Mouse (Mus musculus): ENCODE measurements at regions not wholly inside any gene's neighbourhood (a gene's known extent, or its start where the extent isn't known, plus 50 kb on each side); places are given as distances from the start of the nearest gene placed in this dataset.

DNA sequence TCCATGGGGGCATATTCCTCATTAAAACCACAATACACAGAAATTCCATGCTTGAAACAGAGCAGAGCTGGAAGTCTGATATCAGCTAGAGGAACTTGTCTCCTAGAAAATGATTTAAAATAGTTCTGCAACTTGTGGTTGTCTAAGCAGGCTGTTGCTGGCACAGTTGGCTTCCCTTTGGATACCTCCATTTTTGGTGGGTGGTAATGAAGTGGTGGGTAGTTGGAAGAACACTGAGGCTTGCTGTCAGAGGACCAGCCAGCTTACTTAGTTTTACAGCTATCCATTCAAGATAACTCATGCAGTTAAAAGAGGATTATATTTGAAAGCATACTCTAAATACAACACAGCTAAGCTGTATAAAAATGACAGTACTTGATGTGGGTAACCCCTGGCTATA is 385.6 kb downstream of the Prdm13 start:
- no peak for DNase-seq (ENCODE audit: low spot score)
- H3K4me3 ChIP-seq (ENCODE audit: low read depth, low read length): no peak overlapping the region
- no peak overlapping the region for H3K27ac ChIP-seq (ENCODE audit: low read depth, low read length)
- H3K9ac ChIP-seq (ENCODE audit: low read depth, low read length): no peak overlapping the region
- no peaks in the 10 kb centered on the region for H3K9me3 ChIP-seq (ENCODE audit: control insufficient read depth, low read length)
- H3K4me2 ChIP-seq (replicated peaks; ENCODE audit: low read depth, low read length): no peak overlapping the region
- no peak for ATAC-seq (ENCODE audit: low FRiP score)
- no peaks in the 10 kb centered on the region for H3K4me1 ChIP-seq (replicated peaks; ENCODE audit: control insufficient read depth, insufficient read depth, low read length)
- no peaks in the 10 kb centered on the region for H3K36me3 ChIP-seq (ENCODE audit: control insufficient read depth, insufficient read depth, low read length)
- no peaks in the 10 kb centered on the region for H3K27me3 ChIP-seq (ENCODE audit: control insufficient read depth, insufficient read depth, low read length)

DNA sequence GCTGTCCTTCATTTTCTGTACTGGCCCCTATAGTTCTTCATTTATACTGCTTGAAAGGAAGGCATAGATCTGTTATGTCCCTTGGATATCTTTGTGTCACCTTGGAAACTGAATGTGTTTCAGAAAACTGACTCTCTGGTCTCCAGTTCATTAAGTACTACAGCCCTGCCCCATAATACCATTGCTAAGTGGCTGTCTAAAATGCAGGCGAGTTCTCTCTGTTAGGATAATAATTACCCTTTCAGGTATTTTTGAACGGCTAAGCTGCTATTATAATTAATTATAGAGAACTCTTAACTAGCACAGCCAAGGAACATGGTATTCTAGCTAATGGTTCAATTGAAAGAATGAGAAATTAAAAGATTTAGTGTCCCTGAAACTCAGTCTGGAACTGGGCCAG is 418.5 kb downstream of the Prdm13 start:
- H3K27me3 ChIP-seq (ENCODE audit: control insufficient read depth, insufficient read depth, low read length): no peaks in the 10 kb centered on the region
- H3K4me1 ChIP-seq (replicated peaks; ENCODE audit: control insufficient read depth, insufficient read depth, low read length): no peaks in the 10 kb centered on the region
- H3K4me3 ChIP-seq (ENCODE audit: low read depth, low read length): no peak overlapping the region
- H3K36me3 ChIP-seq (ENCODE audit: control insufficient read depth, insufficient read depth, low read length): no peaks in the 10 kb centered on the region
- WGBS: 77% methylated on average over 2 of the region's 2 CpGs
- no peak overlapping the region for H3K9ac ChIP-seq (ENCODE audit: low read depth, low read length)
- no peak overlapping the region for H3K4me2 ChIP-seq (replicated peaks; ENCODE audit: low read depth, low read length)
- no peak overlapping the region for H3K27ac ChIP-seq (ENCODE audit: low read depth, low read length)
- H3K9me3 ChIP-seq (ENCODE audit: control insufficient read depth, low read length): no peaks in the 10 kb centered on the region
- DNase-seq (ENCODE audit: low spot score): no peak
- ATAC-seq (ENCODE audit: low FRiP score): no peak

DNA sequence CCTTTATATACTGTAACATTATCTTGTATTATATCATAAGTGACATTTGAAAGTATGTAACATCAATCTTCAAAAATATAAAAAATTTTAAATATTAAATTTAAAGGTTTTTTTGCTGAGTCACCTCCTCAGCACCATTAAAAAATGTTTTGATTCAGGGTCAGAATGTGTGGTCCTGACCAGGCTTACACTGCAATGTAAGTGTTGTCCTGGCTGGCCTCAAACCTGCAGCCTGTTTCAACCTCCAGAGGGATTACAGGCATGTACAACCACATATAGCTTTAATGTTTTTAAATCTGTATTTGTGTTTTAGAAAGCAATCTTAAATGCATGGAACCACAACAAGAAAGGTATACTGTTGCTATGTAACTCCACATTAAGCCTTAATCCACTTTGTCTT is 418.9 kb downstream of the Prdm13 start:
- ATAC-seq (ENCODE audit: low FRiP score): no peak

DNA sequence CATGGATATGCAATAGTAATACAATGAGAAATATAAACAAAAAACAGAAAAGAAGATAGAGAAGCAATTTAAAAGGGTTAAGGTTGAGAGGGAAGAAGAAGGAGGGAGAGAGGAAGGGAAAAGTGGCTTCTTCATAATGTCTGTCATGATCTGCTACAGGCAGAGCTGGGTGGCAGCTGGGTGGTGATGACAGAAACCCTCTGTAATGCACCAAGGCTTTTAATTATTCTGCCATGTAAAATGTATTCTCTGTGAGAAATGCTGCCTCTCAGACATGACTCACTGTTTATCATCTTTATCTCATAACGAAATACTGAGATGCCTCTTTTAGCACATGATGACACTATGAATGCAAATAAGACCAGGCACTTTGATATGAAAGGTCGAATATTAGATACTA is 435.4 kb downstream of the Prdm13 start:
- WGBS: 89% methylated on average over 2 of the region's 2 CpGs
- Histone ChIP-seq H3K27me3 (ENCODE audit: control insufficient read depth, insufficient read depth, low read length) (no peaks in the 10 kb centered on the region), H3K4me1 (replicated peaks; ENCODE audit: control insufficient read depth, insufficient read depth, low read length) (no peaks in the 10 kb centered on the region), H3K9me3 (ENCODE audit: control insufficient read depth, low read length) (no peaks in the 10 kb centered on the region), H3K4me3 (ENCODE audit: low read depth, low read length) (no peak overlapping the region), H3K4me2 (replicated peaks; ENCODE audit: low read depth, low read length) (no peak overlapping the region), H3K9ac (ENCODE audit: low read depth, low read length) (no peak overlapping the region), H3K27ac (ENCODE audit: low read depth, low read length) (no peak overlapping the region), H3K36me3 (ENCODE audit: control insufficient read depth, insufficient read depth, low read length) (no peaks in the 10 kb centered on the region)
- ATAC-seq (ENCODE audit: low FRiP score) (no peak), DNase-seq (ENCODE audit: low spot score) (no peak)

More for the DNA sequence above, 418.9 kb downstream of the Prdm13 start:
- no peaks in the 10 kb centered on the region for H3K27me3 ChIP-seq (ENCODE audit: control insufficient read depth, insufficient read depth, low read length)
- H3K9ac ChIP-seq (ENCODE audit: low read depth, low read length): no peak overlapping the region
- H3K9me3 ChIP-seq (ENCODE audit: control insufficient read depth, low read length): no peaks in the 10 kb centered on the region
- no peak overlapping the region for H3K27ac ChIP-seq (ENCODE audit: low read depth, low read length)
- no peak for DNase-seq (ENCODE audit: low spot score)
- H3K36me3 ChIP-seq (ENCODE audit: control insufficient read depth, insufficient read depth, low read length): no peaks in the 10 kb centered on the region
- no peak overlapping the region for H3K4me2 ChIP-seq (replicated peaks; ENCODE audit: low read depth, low read length)
- H3K4me1 ChIP-seq (replicated peaks; ENCODE audit: control insufficient read depth, insufficient read depth, low read length): no peaks in the 10 kb centered on the region
- H3K4me3 ChIP-seq (ENCODE audit: low read depth, low read length): no peak overlapping the region

GRCm38 (mm10) chr4:21222631-21223030 is 463.1 kb downstream of the Prdm13 start:
- ATAC-seq (ENCODE audit: low FRiP score) (peak; percentile 84), DNase-seq (ENCODE audit: low spot score) (peak; percentile 54)
- no peaks in the 10 kb centered on the region for H3K27me3 ChIP-seq (ENCODE audit: control insufficient read depth, insufficient read depth, low read length)
- no peak overlapping the region for H3K4me3 ChIP-seq (ENCODE audit: low read depth, low read length)
- no peak overlapping the region for H3K27ac ChIP-seq (ENCODE audit: low read depth, low read length)
- no peaks in the 10 kb centered on the region for H3K9me3 ChIP-seq (ENCODE audit: control insufficient read depth, low read length)
- no peak overlapping the region for H3K9ac ChIP-seq (ENCODE audit: low read depth, low read length)
- H3K4me1 ChIP-seq (replicated peaks; ENCODE audit: control insufficient read depth, insufficient read depth, low read length): no peaks in the 10 kb centered on the region
- H3K4me2 ChIP-seq (replicated peaks; ENCODE audit: low read depth, low read length): no peak overlapping the region
- whole genome bisulfite sequencing: 42% methylated on average over 4 of the region's 4 CpGs
- no peaks in the 10 kb centered on the region for H3K36me3 ChIP-seq (ENCODE audit: control insufficient read depth, insufficient read depth, low read length)

GRCm38 (mm10) chr4:21207617-21208016 is 478.1 kb downstream of the Prdm13 start:
- Histone ChIP-seq H3K27ac (ENCODE audit: low read depth, low read length) (no peak overlapping the region), H3K4me3 (ENCODE audit: low read depth, low read length) (no peak overlapping the region), H3K27me3 (ENCODE audit: control insufficient read depth, insufficient read depth, low read length) (no peaks in the 10 kb centered on the region), H3K9me3 (ENCODE audit: control insufficient read depth, low read length) (no peaks in the 10 kb centered on the region), H3K4me1 (replicated peaks; ENCODE audit: control insufficient read depth, insufficient read depth, low read length) (no peaks in the 10 kb centered on the region), H3K9ac (ENCODE audit: low read depth, low read length) (no peak overlapping the region), H3K36me3 (ENCODE audit: control insufficient read depth, insufficient read depth, low read length) (no peaks in the 10 kb centered on the region), H3K4me2 (replicated peaks; ENCODE audit: low read depth, low read length) (no peak overlapping the region)
- DNase-seq (ENCODE audit: low spot score): no peak
- ATAC-seq (ENCODE audit: low FRiP score): no peak
- WGBS: 88% methylated on average over 4 of the region's 4 CpGs

DNA sequence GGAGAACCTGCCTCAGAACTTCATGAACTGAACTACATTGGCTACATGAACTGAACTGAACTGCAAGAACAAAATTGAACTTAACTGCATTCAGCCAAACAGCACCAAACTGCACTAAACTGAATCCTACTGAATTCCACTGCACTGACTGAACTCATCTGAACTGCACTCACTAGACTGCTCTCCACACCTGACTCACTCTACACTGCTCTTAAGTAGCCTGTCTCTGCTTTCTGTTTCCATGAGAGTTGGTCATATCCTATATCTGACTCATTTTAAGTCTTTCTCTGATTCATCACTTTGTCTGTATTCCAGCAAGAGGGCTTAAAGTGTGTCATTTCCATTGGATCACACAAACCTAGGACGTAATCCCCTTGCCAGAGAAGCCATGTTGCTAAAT is 490.1 kb downstream of the Prdm13 start:
- Histone ChIP-seq H3K4me2 (replicated peaks; ENCODE audit: low read depth, low read length) (no peak overlapping the region), H3K27me3 (ENCODE audit: control insufficient read depth, insufficient read depth, low read length) (no peaks in the 10 kb centered on the region), H3K4me1 (replicated peaks; ENCODE audit: control insufficient read depth, insufficient read depth, low read length) (no peaks in the 10 kb centered on the region), H3K36me3 (ENCODE audit: control insufficient read depth, insufficient read depth, low read length) (no peaks in the 10 kb centered on the region), H3K9me3 (ENCODE audit: control insufficient read depth, low read length) (no peaks in the 10 kb centered on the region), H3K4me3 (ENCODE audit: low read depth, low read length) (no peak overlapping the region), H3K27ac (ENCODE audit: low read depth, low read length) (no peak overlapping the region), H3K9ac (ENCODE audit: low read depth, low read length) (no peak overlapping the region)
- WGBS: 86% methylated on average over 1 of the region's 1 CpGs
- ATAC-seq (ENCODE audit: low FRiP score) (no peak), DNase-seq (ENCODE audit: low spot score) (no peak)

GRCm38 (mm10) chr4:21173789-21174188 is 512.0 kb downstream of the Prdm13 start:
- DNase-seq (ENCODE audit: low spot score): no peak
- no peaks in the 10 kb centered on the region for H3K9me3 ChIP-seq (ENCODE audit: control insufficient read depth, low read length)
- no peak overlapping the region for H3K9ac ChIP-seq (ENCODE audit: low read depth, low read length)
- no peak overlapping the region for H3K4me2 ChIP-seq (replicated peaks; ENCODE audit: low read depth, low read length)
- no peaks in the 10 kb centered on the region for H3K4me1 ChIP-seq (replicated peaks; ENCODE audit: control insufficient read depth, insufficient read depth, low read length)
- no peaks in the 10 kb centered on the region for H3K27me3 ChIP-seq (ENCODE audit: control insufficient read depth, insufficient read depth, low read length)
- WGBS: 79% methylated on average over 6 of the region's 6 CpGs
- ATAC-seq (ENCODE audit: low FRiP score): no peak
- no peak overlapping the region for H3K4me3 ChIP-seq (ENCODE audit: low read depth, low read length)
- H3K27ac ChIP-seq (ENCODE audit: low read depth, low read length): no peak overlapping the region
- no peaks in the 10 kb centered on the region for H3K36me3 ChIP-seq (ENCODE audit: control insufficient read depth, insufficient read depth, low read length)

GRCm38 (mm10) chr4:21173019-21173418 is 512.7 kb downstream of the Prdm13 start:
- ATAC-seq (ENCODE audit: low FRiP score) (0 out of 2 replicates have a peak, but pooled peaks have one; percentile 47), DNase-seq (ENCODE audit: low spot score) (no peak)
- H3K4me3 ChIP-seq (ENCODE audit: low read depth, low read length): no peak overlapping the region
- H3K27ac ChIP-seq (ENCODE audit: low read depth, low read length): no peak overlapping the region
- no peak overlapping the region for H3K4me2 ChIP-seq (replicated peaks; ENCODE audit: low read depth, low read length)
- H3K4me1 ChIP-seq (replicated peaks; ENCODE audit: control insufficient read depth, insufficient read depth, low read length): no peaks in the 10 kb centered on the region
- WGBS: 83% methylated on average over 1 of the region's 1 CpGs
- H3K27me3 ChIP-seq (ENCODE audit: control insufficient read depth, insufficient read depth, low read length): no peaks in the 10 kb centered on the region
- no peaks in the 10 kb centered on the region for H3K9me3 ChIP-seq (ENCODE audit: control insufficient read depth, low read length)
- no peak overlapping the region for H3K9ac ChIP-seq (ENCODE audit: low read depth, low read length)
- H3K36me3 ChIP-seq (ENCODE audit: control insufficient read depth, insufficient read depth, low read length): no peaks in the 10 kb centered on the region

Measured in hindbrain, embryonic 11.5 days (tissue).